Mouse (Mus musculus): ENCODE measurements around the gene Fam222b. TPM values are rescaled to one million over a fixed set of nuclear protein-coding genes. Genes with fewer than 3 reads are reported as not detected.
A peak's percentile ranks its signal among the peaks of the same experiment; 100 is the strongest.

Fam222b gene
- total and polyA plus RNA-seq, 2 experiments from 2014 or later = 10.8 to 11.1 TPM

DNA sequence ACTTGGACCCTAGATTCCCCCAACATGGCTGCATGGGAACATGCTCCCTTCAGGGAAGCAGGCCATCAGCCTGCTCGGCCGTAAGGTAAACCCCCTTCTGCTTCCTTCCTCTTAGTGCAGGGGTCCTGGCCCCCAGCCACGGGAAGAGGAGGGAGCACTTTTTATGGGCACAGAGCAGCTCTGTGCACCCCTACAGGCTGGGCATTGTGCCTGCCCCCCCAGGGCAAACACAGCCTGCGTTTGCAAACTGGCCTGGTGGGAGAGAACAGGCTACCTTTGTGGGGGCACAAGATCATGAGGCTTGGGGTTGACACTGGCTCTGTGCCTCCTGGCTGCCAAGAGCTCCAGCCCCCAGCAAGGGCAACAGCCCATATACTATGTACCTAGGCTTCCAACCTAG, 67.5 kb downstream of the Fam222b start:
- Histone ChIP-seq H3K9me3 (replicated peaks; ENCODE audit: control insufficient read depth, low read length) (no peaks in the 10 kb centered on the region), H3K9ac (replicated peaks; ENCODE audit: low read depth, low read length) (no peak overlapping the region; the same call in 1 of the 2 replicates), H3K36me3 (replicated peaks; ENCODE audit: control insufficient read depth, insufficient read depth, low read length) (peaks cover 36% of the 10 kb centered on the region), H3K4me3 (ENCODE audit: low read depth, low read length) (no peak overlapping the region), H3K4me2 (ENCODE audit: low read depth, low read length) (no peak overlapping the region), H3K4me1 (ENCODE audit: control insufficient read depth, insufficient read depth) (peaks cover 34% of the 10 kb centered on the region), H3K27me3 (ENCODE audit: control insufficient read depth, insufficient read depth, low read length) (no peaks in the 10 kb centered on the region), H3K27ac (ENCODE audit: low read depth) (no peak overlapping the region)
- ATAC-seq (ENCODE audit: insufficient read depth, low read depth) (no peak), DNase-seq (ENCODE audit: low spot score) (no peak)
- WGBS = 53% methylated on average over 4 of the region's 4 CpGs
- TF ChIP-seq EP300 (IDR thresholded peaks at IDR 0.05; ENCODE audit: low read depth) (no peak), CTCF (IDR thresholded peaks at IDR 0.05; ENCODE audit: low read depth) (no peak)

DNA sequence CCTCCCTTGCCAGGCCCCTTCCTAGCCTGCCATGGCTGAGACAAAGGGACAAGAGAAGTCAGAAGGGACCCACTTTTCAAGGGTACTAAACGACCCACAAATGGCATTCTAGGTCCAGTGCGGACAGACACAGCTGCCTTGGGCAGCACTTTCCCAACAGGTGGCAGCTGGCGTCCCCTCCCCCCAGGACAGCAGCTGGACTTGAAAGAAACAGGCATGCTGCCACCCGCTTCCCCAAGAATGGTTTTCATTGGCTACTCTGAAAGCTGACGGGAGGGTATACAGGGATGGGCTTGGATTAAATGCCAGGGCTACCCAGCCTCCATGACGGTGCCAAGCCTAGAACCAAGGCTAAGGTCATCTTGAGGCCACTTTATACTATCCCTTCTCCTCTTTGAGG, 68.0 kb downstream of the Fam222b start:
- TF ChIP-seq CTCF (IDR thresholded peaks at IDR 0.05; ENCODE audit: low read depth) = no peak
- TF ChIP-seq EP300 (IDR thresholded peaks at IDR 0.05; ENCODE audit: low read depth) = no peak
- Histone ChIP-seq H3K4me2 (ENCODE audit: low read depth, low read length) (peak overlapping the region; percentile 95), H3K36me3 (replicated peaks; ENCODE audit: control insufficient read depth, insufficient read depth, low read length) (peaks cover 34% of the 10 kb centered on the region), H3K27me3 (ENCODE audit: control insufficient read depth, insufficient read depth, low read length) (no peaks in the 10 kb centered on the region), H3K4me1 (ENCODE audit: control insufficient read depth, insufficient read depth) (peaks cover 34% of the 10 kb centered on the region), H3K9me3 (replicated peaks; ENCODE audit: control insufficient read depth, low read length) (no peaks in the 10 kb centered on the region), H3K4me3 (ENCODE audit: low read depth, low read length) (no peak overlapping the region), H3K27ac (ENCODE audit: low read depth) (peak overlapping the region; percentile 95; the same call in 1 of the 2 replicates), H3K9ac (replicated peaks; ENCODE audit: low read depth, low read length) (no peak overlapping the region; the same call in 1 of the 2 replicates)
- no peak for ATAC-seq (ENCODE audit: insufficient read depth, low read depth)
- DNase-seq (ENCODE audit: low spot score) = no peak
- WGBS = 61% methylated on average over 6 of the region's 6 CpGs

- Histone ChIP-seq H3K9me3 (replicated peaks; ENCODE audit: control insufficient read depth, low read length) (no peaks in the 10 kb centered on the region), H3K4me1 (ENCODE audit: control insufficient read depth, insufficient read depth) (peaks cover 34% of the 10 kb centered on the region), H3K27ac (ENCODE audit: low read depth) (peak overlapping the region; percentile 95), H3K36me3 (replicated peaks; ENCODE audit: control insufficient read depth, insufficient read depth, low read length) (peaks cover 28% of the 10 kb centered on the region), H3K9ac (replicated peaks; ENCODE audit: low read depth, low read length) (peak overlapping the region; percentile 91), H3K4me3 (ENCODE audit: low read depth, low read length) (peak overlapping the region; percentile 91), H3K27me3 (ENCODE audit: control insufficient read depth, insufficient read depth, low read length) (no peaks in the 10 kb centered on the region), H3K4me2 (ENCODE audit: low read depth, low read length) (peak overlapping the region; percentile 95)
- no peak for DNase-seq (ENCODE audit: low spot score)
- no peak for ATAC-seq (ENCODE audit: insufficient read depth, low read depth)
- WGBS = 67% methylated on average over 2 of the region's 2 CpGs
- TF ChIP-seq CTCF (IDR thresholded peaks at IDR 0.05; ENCODE audit: low read depth) (no peak), EP300 (IDR thresholded peaks at IDR 0.05; ENCODE audit: low read depth) (no peak)
These were observed 68.6 kb downstream of the Fam222b start for GRCm38 (mm10) chr11:78163045-78163444.

DNA sequence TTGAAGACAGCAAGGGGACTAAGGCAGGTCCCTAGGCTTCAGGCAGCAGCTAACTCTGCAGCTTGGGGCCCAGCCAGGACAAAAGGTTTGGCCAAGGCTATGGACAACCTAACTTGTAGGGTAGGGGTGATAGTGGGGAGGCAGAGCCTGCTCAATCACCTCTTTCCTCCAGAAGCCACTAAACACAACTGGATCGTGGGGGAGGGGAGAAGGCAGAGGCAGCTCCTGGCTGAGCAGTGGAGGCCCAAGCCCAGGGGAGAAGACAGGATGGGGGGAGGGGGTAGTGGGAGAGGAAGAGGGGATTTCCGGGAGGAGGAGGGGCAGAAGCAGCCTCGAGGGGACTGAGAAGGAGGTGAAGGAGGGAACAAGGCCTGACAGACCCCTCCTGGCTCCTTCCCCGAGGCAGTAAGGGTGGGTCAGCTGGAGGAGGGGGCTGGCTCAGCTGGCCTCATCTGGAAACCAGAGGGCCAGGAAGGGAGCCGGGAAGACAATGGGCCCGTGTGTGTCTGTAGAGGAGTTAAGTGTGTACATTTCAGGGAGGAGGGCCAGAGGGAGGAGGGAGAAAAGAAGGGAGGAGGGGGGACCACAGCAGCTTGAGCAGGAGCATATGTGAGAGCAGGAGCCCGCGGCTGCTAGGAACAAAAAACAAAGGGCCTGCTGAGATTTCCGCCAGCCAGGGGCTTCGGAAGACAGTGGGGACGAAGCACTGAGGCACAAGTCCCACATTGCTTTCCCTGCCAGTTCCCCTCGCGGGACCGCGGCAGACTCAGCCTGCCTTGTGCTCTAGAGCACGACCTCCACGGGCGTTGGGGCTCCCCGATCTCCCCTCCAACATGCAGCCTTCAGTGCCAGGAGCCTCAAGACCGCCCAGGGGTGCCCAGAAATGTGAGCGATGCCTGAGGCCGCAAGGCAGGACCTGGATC, 69.5 kb downstream of the Fam222b start:
- Histone ChIP-seq H3K9ac (replicated peaks; ENCODE audit: low read depth, low read length) (peak overlapping the region; percentile 91), H3K9me3 (replicated peaks; ENCODE audit: control insufficient read depth, low read length) (no peaks in the 10 kb centered on the region), H3K4me1 (ENCODE audit: control insufficient read depth, insufficient read depth) (peaks cover 34% of the 10 kb centered on the region), H3K27me3 (ENCODE audit: control insufficient read depth, insufficient read depth, low read length) (no peaks in the 10 kb centered on the region), H3K27ac (ENCODE audit: low read depth) (peak overlapping the region; percentile 95), H3K36me3 (replicated peaks; ENCODE audit: control insufficient read depth, insufficient read depth, low read length) (peaks cover 20% of the 10 kb centered on the region), H3K4me3 (ENCODE audit: low read depth, low read length) (peak overlapping the region; percentile 91), H3K4me2 (ENCODE audit: low read depth, low read length) (peak overlapping the region; percentile 95)
- ATAC-seq (ENCODE audit: insufficient read depth, low read depth) = peak; percentile 61
- peak; percentile 81 for DNase-seq (ENCODE audit: low spot score)
- peak; percentile 90 for TF ChIP-seq EP300 (IDR thresholded peaks at IDR 0.05; ENCODE audit: low read depth)
- TF ChIP-seq CTCF (IDR thresholded peaks at IDR 0.05; ENCODE audit: low read depth) = no peak
- WGBS = under 1% methylated on average over 22 of the region's 22 CpGs

DNA sequence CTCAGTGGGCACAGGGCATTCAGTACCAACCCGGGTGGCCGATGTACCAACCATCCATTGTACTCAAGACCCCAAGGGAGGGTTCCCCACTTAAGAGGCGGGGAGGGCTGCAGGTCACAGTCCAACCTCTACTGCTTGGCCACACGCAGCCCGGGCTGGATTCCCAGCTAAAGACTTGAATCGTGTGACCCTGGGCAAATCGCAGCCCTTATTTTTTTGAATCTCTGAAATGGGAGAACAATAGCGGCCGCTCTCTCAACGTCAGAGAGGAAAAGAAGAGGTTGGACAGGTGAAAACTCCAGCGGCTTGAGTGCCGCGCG, 70.1 kb downstream of the Fam222b start:
- Histone ChIP-seq H3K4me1 (ENCODE audit: control insufficient read depth, insufficient read depth) (peaks cover 31% of the 10 kb centered on the region), H3K9ac (replicated peaks; ENCODE audit: low read depth, low read length) (peak overlapping the region; percentile 91), H3K27ac (ENCODE audit: low read depth) (peak overlapping the region; percentile 95), H3K36me3 (replicated peaks; ENCODE audit: control insufficient read depth, insufficient read depth, low read length) (peaks cover 18% of the 10 kb centered on the region), H3K4me3 (ENCODE audit: low read depth, low read length) (peak overlapping the region; percentile 91), H3K4me2 (ENCODE audit: low read depth, low read length) (peak overlapping the region; percentile 95), H3K27me3 (ENCODE audit: control insufficient read depth, insufficient read depth, low read length) (no peaks in the 10 kb centered on the region), H3K9me3 (replicated peaks; ENCODE audit: control insufficient read depth, low read length) (no peaks in the 10 kb centered on the region)
- WGBS = 2% methylated on average over 14 of the region's 14 CpGs
- DNase-seq (ENCODE audit: low spot score) (no peak), ATAC-seq (ENCODE audit: insufficient read depth, low read depth) (no peak)
- no peak for TF ChIP-seq EP300 (IDR thresholded peaks at IDR 0.05; ENCODE audit: low read depth)
- no peak for TF ChIP-seq CTCF (IDR thresholded peaks at IDR 0.05; ENCODE audit: low read depth)
